Mouse (Mus musculus) spleen, embryonic (tissue): Measurements from ENCODE around the gene Rab34.

Experiments used
- CTCF ChIA-PET: fragments of 350-600 bp; sonication (Branson Sonifier 250); formaldehyde crosslinking; loops from one replicate; lab custom pipeline; 2022; lab: Charles Lee

Rab34 gene

GRCm38 (mm10) chr11:78210615-78211014 is 22.4 kb downstream of the Rab34 start:
- CTCF ChIA-PET = interaction anchor here (0.6 to 1.2 kb wide), 4 partner anchors 19 to 50 kb away, joined by 3 to 9 read pairs (median 3); no protein-coding TSS in a partner anchor

GRCm38 (mm10) chr11:78211513-78211912 is 23.3 kb downstream of the Rab34 start:
- CTCF ChIA-PET = interaction anchor here (0.6 to 1.2 kb wide), 2 partner anchors 22 to 34 kb away, joined by 3 read pairs; partner anchors contain the start of genes Sdf2 and Supt6

- CTCF ChIA-PET = interaction anchor here (1.0 kb wide), 1 partner anchor 12 kb away, joined by 3 read pairs; no protein-coding TSS in a partner anchor
These were observed 25.0 kb downstream of the Rab34 start for GRCm38 (mm10) chr11:78213086-78213817.

GRCm38 (mm10) chr11:78215709-78216317 is 27.6 kb downstream of the Rab34 start:
- CTCF ChIA-PET = no interaction called here

GRCm38 (mm10) chr11:78223586-78223985 is 35.4 kb downstream of the Rab34 start:
- CTCF ChIA-PET = interaction anchor here (0.6 kb wide), 1 partner anchor 11 kb away, joined by 3 read pairs; no protein-coding TSS in a partner anchor

GRCm38 (mm10) chr11:78231518-78231917 is 43.3 kb downstream of the Rab34 start:
- CTCF ChIA-PET = no interaction called here

GRCm38 (mm10) chr11:78240193-78240857 is 52.1 kb downstream of the Rab34 start:
- CTCF ChIA-PET = interaction anchor here (0.9 kb wide), 1 partner anchor 213 kb away, joined by 3 read pairs; no protein-coding TSS in a partner anchor
